Mouse (Mus musculus): ENCODE measurements around the gene Igfbp7. TPM values are rescaled to one million over a fixed set of nuclear protein-coding genes. Genes with fewer than 3 reads are reported as not detected.

The Igfbp7 gene
- total RNA-seq, 2 experiments from 2014 or later, result 38.3 to 41.2 TPM

GRCm38 (mm10) chr5:77357405-77358149, 50.3 kb downstream of the Igfbp7 start:
- H3K4me3 ChIP-seq, result peak overlapping the region; percentile 42
- TF ChIP-seq CTCF (IDR thresholded peaks at IDR 0.05), result no peak
- H3K27ac ChIP-seq, result peak overlapping the region; percentile 78
- DNase-seq (ENCODE audit: extremely low spot score in 1 of 2, low spot score in 2 of 2), result no peak
- intact Hi-C loops (cut with DNase I), result no loop called here

DNA sequence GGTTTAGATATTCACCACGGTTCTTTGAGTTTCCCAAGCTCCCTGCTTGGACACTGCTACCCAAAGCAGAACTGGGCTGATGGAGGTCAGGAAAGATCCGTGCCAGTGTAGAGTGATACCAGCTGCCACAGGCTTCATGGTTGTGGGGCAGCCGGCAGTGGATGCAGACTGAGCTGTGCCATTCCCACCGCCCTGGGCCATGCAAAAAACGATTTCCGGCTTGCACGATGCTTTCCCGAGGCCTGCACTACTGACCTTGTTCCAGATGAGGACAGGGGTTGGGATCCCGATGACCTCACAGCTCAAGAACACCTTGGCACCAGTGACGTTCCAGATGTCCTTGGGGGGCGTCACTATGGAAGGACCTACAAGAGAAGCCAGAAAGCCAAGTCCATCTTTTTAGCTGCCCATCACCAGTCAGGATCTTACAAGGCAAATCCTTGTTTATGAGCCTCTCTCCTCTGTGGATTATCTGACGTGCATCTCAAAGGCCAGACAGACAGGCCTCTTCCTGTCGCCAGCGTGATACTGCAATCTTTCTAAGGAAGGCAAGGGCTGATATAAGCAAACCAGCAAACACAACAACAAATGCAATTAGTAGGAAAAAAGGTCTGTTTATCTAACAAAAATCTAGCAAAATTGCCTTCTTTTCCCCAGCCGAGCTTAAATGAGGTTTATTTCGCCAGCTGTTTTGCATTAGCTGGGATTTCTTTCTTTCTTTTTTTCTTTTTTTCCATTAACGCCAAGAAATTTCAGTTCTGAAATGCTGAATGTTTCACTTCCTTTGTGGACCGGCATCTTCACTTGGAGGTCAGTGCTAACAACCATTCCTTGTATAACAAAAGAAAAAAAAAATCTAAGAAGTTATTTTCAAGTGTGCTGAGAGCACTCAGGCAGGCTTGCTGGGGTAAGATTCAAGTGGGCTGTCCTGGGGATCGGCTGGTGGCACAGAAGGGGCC, 52.3 kb downstream of the Igfbp7 start:
- DNase-seq (ENCODE audit: extremely low spot score in 1 of 2, low spot score in 2 of 2), result no peak
- intact Hi-C loops (cut with DNase I), result loop anchor here (2.0 kb wide), 1 partner anchor 105 kb away; no protein-coding TSS in a partner anchor
- Histone ChIP-seq H3K27ac (no peak overlapping the region), H3K4me3 (no peak overlapping the region)
- no peak for TF ChIP-seq CTCF (IDR thresholded peaks at IDR 0.05)

GRCm38 (mm10) chr5:77354361-77354787, 53.5 kb downstream of the Igfbp7 start:
- intact Hi-C loops (cut with DNase I), result loop anchor here (2.0 to 5.0 kb wide), 2 partner anchors 53 to 106 kb away; partner anchors contain the start of gene Igfbp7
- DNase-seq (ENCODE audit: extremely low spot score in 1 of 2, low spot score in 2 of 2), result peak; percentile 85 to 93
- peak; percentile 99 for TF ChIP-seq CTCF (IDR thresholded peaks at IDR 0.05)
- Histone ChIP-seq H3K27ac (no peak overlapping the region), H3K4me3 (peak overlapping the region; percentile 41)

DNA sequence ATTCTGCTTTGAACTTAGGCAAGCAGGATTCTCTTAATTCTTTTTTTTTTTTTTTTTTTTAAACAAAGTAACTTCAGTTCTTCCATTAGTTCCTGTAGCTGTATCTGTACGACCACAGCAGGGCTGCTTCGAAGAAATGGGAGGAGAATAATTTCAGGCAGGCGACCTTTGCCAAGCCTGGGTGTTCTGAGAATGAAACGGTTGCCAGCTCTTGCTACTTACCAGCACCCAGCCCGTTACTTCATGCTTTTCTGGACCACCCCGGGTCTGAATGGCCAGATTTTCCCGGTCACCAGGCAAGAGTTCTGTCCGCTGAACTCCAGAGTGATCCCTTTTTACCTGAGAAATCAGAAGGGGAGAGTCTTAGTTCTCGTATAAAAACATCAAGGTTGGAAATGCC, 56.1 kb downstream of the Igfbp7 start:
- intact Hi-C loops (cut with DNase I), result loop anchor here (5.0 kb wide), 1 partner anchor 56 kb away; the partner anchor contains the start of gene Igfbp7
- no peak overlapping the region for H3K27ac ChIP-seq
- no peak for TF ChIP-seq CTCF (IDR thresholded peaks at IDR 0.05)
- H3K4me3 ChIP-seq, result no peak overlapping the region
- no peak for DNase-seq (ENCODE audit: extremely low spot score in 1 of 2, low spot score in 2 of 2)

GRCm38 (mm10) chr5:77349971-77350658, 57.7 kb downstream of the Igfbp7 start:
- DNase-seq (ENCODE audit: extremely low spot score in 1 of 2, low spot score in 2 of 2), result no peak
- no peak overlapping the region for H3K4me3 ChIP-seq
- no peak; the same call in 1 of the 2 replicates for TF ChIP-seq CTCF (IDR thresholded peaks at IDR 0.05)
- no peak overlapping the region for H3K27ac ChIP-seq
- intact Hi-C loops (cut with DNase I), result loop anchor here (5.0 kb wide), 1 partner anchor 57 kb away; the partner anchor contains the start of gene Igfbp7

DNA sequence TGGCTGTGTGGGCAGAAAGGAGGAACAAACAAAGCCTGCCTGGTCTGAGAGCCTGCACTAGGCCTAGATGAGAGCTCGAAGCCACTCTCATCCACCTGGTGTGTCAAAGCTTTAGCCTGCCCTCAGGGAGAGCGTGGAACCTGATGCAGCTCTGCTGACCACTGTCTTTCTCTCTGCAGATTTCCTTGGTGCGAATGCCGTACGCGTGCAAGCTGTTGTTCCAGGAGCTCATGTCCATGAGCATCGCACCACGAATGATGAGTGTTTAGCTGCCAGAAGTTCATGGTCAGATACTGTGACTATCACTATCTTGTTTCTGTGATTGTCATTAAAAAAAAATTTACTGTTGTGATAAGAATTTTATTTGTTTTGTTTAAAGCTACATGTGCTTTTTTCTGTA, 58.9 kb downstream of the Igfbp7 start:
- intact Hi-C loops (cut with DNase I), result no loop called here
- no peak for TF ChIP-seq CTCF (IDR thresholded peaks at IDR 0.05)
- Histone ChIP-seq H3K4me3 (no peak overlapping the region), H3K27ac (no peak overlapping the region)
- DNase-seq (ENCODE audit: extremely low spot score in 1 of 2, low spot score in 2 of 2), result no peak

DNA sequence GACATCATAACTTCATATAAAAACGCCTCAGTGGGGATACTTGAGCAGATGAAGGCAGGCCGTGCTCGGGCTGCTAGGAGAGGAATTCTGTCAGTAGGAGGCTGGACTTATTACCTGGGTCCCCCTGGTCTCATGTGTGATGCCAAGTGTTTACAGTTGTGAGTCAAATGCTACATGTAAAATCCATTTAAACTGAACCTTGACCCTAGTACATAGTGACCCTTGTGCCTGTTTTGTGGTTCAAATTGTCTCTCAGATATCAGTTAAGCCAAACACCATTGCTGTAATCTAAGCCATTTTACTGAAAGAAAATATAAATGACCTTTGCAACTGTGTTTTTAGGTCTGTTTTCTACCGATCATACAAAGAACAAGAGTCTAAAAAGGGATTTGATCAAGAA, 67.8 kb downstream of the Igfbp7 start:
- intact Hi-C loops (cut with DNase I), result no loop called here
- no peak for TF ChIP-seq CTCF (IDR thresholded peaks at IDR 0.05)
- no peak for DNase-seq (ENCODE audit: extremely low spot score in 1 of 2, low spot score in 2 of 2)
- H3K4me3 ChIP-seq, result no peak overlapping the region
- H3K27ac ChIP-seq, result no peak overlapping the region

- TF ChIP-seq CTCF (IDR thresholded peaks at IDR 0.05), result peak; percentile 16
- no peak for DNase-seq (ENCODE audit: extremely low spot score in 1 of 2, low spot score in 2 of 2)
- intact Hi-C loops (cut with DNase I), result no loop called here
- Histone ChIP-seq H3K4me3 (no peak overlapping the region), H3K27ac (no peak overlapping the region)
These were observed 77.7 kb downstream of the Igfbp7 start for GRCm38 (mm10) chr5:77330154-77330553.

- intact Hi-C loops (cut with DNase I), result no loop called here
- no peak for DNase-seq (ENCODE audit: extremely low spot score in 1 of 2, low spot score in 2 of 2)
- TF ChIP-seq CTCF (IDR thresholded peaks at IDR 0.05), result no peak
- H3K27ac ChIP-seq, result no peak overlapping the region
- no peak overlapping the region for H3K4me3 ChIP-seq
These were observed 82.9 kb downstream of the Igfbp7 start for GRCm38 (mm10) chr5:77324936-77325335.

- intact Hi-C loops (cut with DNase I), result no loop called here
These were observed 92.9 kb downstream of the Igfbp7 start for GRCm38 (mm10) chr5:77314986-77315385.

DNA sequence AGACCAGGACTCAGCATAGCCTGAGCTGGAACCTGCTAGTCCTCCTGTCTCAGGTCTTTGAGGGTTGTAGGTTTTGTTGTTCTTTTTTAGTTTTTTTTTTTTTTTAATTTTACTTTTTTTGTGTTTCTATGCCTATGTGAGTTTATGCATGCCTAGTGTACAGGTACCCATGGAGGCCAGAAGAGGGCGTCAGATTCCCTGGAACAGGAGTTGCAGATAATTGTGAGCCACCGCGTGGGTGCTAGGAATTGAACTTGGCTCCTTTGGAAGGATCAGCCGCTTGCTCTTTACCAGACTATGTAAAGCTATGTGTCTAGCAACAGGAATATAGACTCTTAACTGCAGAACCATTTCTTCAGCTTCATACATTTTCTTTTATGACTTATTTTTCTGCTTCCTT, 93.6 kb downstream of the Igfbp7 start:
- H3K27ac ChIP-seq, result no peak overlapping the region
- H3K4me3 ChIP-seq, result no peak overlapping the region
- no peak for TF ChIP-seq CTCF (IDR thresholded peaks at IDR 0.05)
- intact Hi-C loops (cut with DNase I), result no loop called here
- DNase-seq (ENCODE audit: extremely low spot score in 1 of 2, low spot score in 2 of 2), result no peak

More at GRCm38 (mm10) chr5:77314986-77315385, 92.9 kb downstream of the Igfbp7 start:
- Histone ChIP-seq H3K4me3 (no peak overlapping the region), H3K27ac (no peak overlapping the region)
- no peak for TF ChIP-seq CTCF (IDR thresholded peaks at IDR 0.05)
- no peak for DNase-seq (ENCODE audit: extremely low spot score in 1 of 2, low spot score in 2 of 2)
